Mouse (Mus musculus): Measurements from ENCODE around the gene Fbn1. TPM values are rescaled to one million over a fixed set of nuclear protein-coding genes. Genes with fewer than 3 reads are reported as not detected.

The Fbn1 gene
- polyA plus RNA-seq, 1 experiment from 2014 or later = 14.8 TPM

GRCm38 (mm10) chr2:125474690-125475089, 33.1 kb downstream of the Fbn1 start:
- 78% methylated on average over 5 of the region's 5 CpGs for WGBS
- Histone ChIP-seq H3K9me3 (replicated peaks) (no peaks in the 10 kb centered on the region), H3K4me2 (replicated peaks) (no peak overlapping the region)

GRCm38 (mm10) chr2:125473228-125473627, 34.6 kb downstream of the Fbn1 start:
- Histone ChIP-seq H3K4me1 (no peaks in the 10 kb centered on the region), H3K4me3 (no peak overlapping the region), H3K4me2 (replicated peaks) (no peak overlapping the region), H3K27ac (no peak overlapping the region), H3K27me3 (no peaks in the 10 kb centered on the region), H3K36me3 (no peaks in the 10 kb centered on the region), H3K9me3 (replicated peaks) (no peaks in the 10 kb centered on the region), H3K9ac (no peak overlapping the region)
- whole genome bisulfite sequencing = 92% methylated on average over 2 of the region's 2 CpGs
- ATAC-seq (ENCODE audit: low FRiP score) = no peak

More at GRCm38 (mm10) chr2:125474690-125475089, 33.1 kb downstream of the Fbn1 start:
- ATAC-seq (ENCODE audit: low FRiP score) = no peak
- Histone ChIP-seq H3K27ac (no peak overlapping the region), H3K36me3 (no peaks in the 10 kb centered on the region), H3K4me1 (no peaks in the 10 kb centered on the region), H3K27me3 (no peaks in the 10 kb centered on the region), H3K4me3 (no peak overlapping the region), H3K9ac (no peak overlapping the region)

- Histone ChIP-seq H3K9ac (no peak overlapping the region), H3K4me1 (no peaks in the 10 kb centered on the region), H3K4me2 (replicated peaks) (no peak overlapping the region), H3K36me3 (no peaks in the 10 kb centered on the region), H3K9me3 (replicated peaks) (no peaks in the 10 kb centered on the region), H3K27me3 (no peaks in the 10 kb centered on the region), H3K4me3 (no peak overlapping the region), H3K27ac (no peak overlapping the region)
- ATAC-seq (ENCODE audit: low FRiP score) = no peak
- WGBS = 91% methylated on average over 4 of the region's 4 CpGs
These were observed 36.1 kb downstream of the Fbn1 start for GRCm38 (mm10) chr2:125471721-125472120.

GRCm38 (mm10) chr2:125470553-125471295, 37.1 kb downstream of the Fbn1 start:
- Histone ChIP-seq H3K27ac (no peak overlapping the region), H3K36me3 (peaks cover 5% of the 10 kb centered on the region; the same call in 1 of the 2 replicates), H3K27me3 (no peaks in the 10 kb centered on the region), H3K4me1 (no peaks in the 10 kb centered on the region), H3K9ac (no peak overlapping the region), H3K4me3 (no peak overlapping the region), H3K9me3 (replicated peaks) (no peaks in the 10 kb centered on the region), H3K4me2 (replicated peaks) (no peak overlapping the region)
- 73% methylated on average over 8 of the region's 8 CpGs for WGBS
- no peak for ATAC-seq (ENCODE audit: low FRiP score)

GRCm38 (mm10) chr2:125464036-125464435, 43.8 kb downstream of the Fbn1 start:
- Histone ChIP-seq H3K27me3 (no peaks in the 10 kb centered on the region), H3K27ac (no peak overlapping the region), H3K4me3 (no peak overlapping the region), H3K9me3 (replicated peaks) (no peaks in the 10 kb centered on the region), H3K4me2 (replicated peaks) (no peak overlapping the region), H3K9ac (no peak overlapping the region), H3K36me3 (peaks cover 5% of the 10 kb centered on the region; the same call in 1 of the 2 replicates), H3K4me1 (no peaks in the 10 kb centered on the region)
- WGBS = 83% methylated on average over 6 of the region's 6 CpGs
- no peak for ATAC-seq (ENCODE audit: low FRiP score)

GRCm38 (mm10) chr2:125459087-125459486, 48.7 kb downstream of the Fbn1 start:
- WGBS = 92% methylated on average over 3 of the region's 3 CpGs
- Histone ChIP-seq H3K27me3 (no peaks in the 10 kb centered on the region), H3K9ac (no peak overlapping the region), H3K36me3 (no peaks in the 10 kb centered on the region), H3K4me2 (replicated peaks) (no peak overlapping the region), H3K27ac (no peak overlapping the region), H3K4me3 (no peak overlapping the region), H3K4me1 (no peaks in the 10 kb centered on the region), H3K9me3 (replicated peaks) (no peaks in the 10 kb centered on the region)
- ATAC-seq (ENCODE audit: low FRiP score) = no peak

- H3K4me3 ChIP-seq = no peak overlapping the region
- no peak overlapping the region for H3K9ac ChIP-seq
- H3K36me3 ChIP-seq = no peaks in the 10 kb centered on the region
- no peak overlapping the region for H3K27ac ChIP-seq
- no peak for ATAC-seq (ENCODE audit: low FRiP score)
- H3K4me1 ChIP-seq = peaks cover 10% of the 10 kb centered on the region
- H3K4me2 ChIP-seq (replicated peaks) = no peak overlapping the region
- no peaks in the 10 kb centered on the region for H3K9me3 ChIP-seq (replicated peaks)
- H3K27me3 ChIP-seq = no peaks in the 10 kb centered on the region
- WGBS = 85% methylated on average over 15 of the region's 15 CpGs
These were observed 51.6 kb downstream of the Fbn1 start for GRCm38 (mm10) chr2:125456059-125456789.

GRCm38 (mm10) chr2:125454781-125455180, 53.0 kb downstream of the Fbn1 start:
- Histone ChIP-seq H3K27ac (no peak overlapping the region), H3K9ac (no peak overlapping the region), H3K36me3 (no peaks in the 10 kb centered on the region), H3K4me3 (no peak overlapping the region), H3K9me3 (replicated peaks) (no peaks in the 10 kb centered on the region), H3K4me2 (replicated peaks) (no peak overlapping the region), H3K27me3 (no peaks in the 10 kb centered on the region), H3K4me1 (peaks cover 10% of the 10 kb centered on the region)
- no peak for ATAC-seq (ENCODE audit: low FRiP score)
- 86% methylated on average over 5 of the region's 5 CpGs for WGBS

- Histone ChIP-seq H3K27me3 (no peaks in the 10 kb centered on the region), H3K4me2 (replicated peaks) (no peak overlapping the region), H3K4me3 (no peak overlapping the region), H3K9me3 (replicated peaks) (no peaks in the 10 kb centered on the region), H3K4me1 (peaks cover 10% of the 10 kb centered on the region), H3K9ac (no peak overlapping the region), H3K27ac (peak overlapping the region; percentile 1; the same call in 1 of the 2 replicates), H3K36me3 (no peaks in the 10 kb centered on the region)
- no peak for ATAC-seq (ENCODE audit: low FRiP score)
- 31% methylated on average over 6 of the region's 6 CpGs for WGBS
These were observed 55.3 kb downstream of the Fbn1 start for GRCm38 (mm10) chr2:125452369-125453097.

- no peak for ATAC-seq (ENCODE audit: low FRiP score)
- Histone ChIP-seq H3K9ac (no peak overlapping the region), H3K27ac (no peak overlapping the region), H3K27me3 (no peaks in the 10 kb centered on the region), H3K4me1 (peaks cover 10% of the 10 kb centered on the region), H3K36me3 (no peaks in the 10 kb centered on the region), H3K4me2 (replicated peaks) (no peak overlapping the region), H3K9me3 (replicated peaks) (no peaks in the 10 kb centered on the region), H3K4me3 (no peak overlapping the region)
- WGBS = 78% methylated on average over 8 of the region's 8 CpGs
These were observed 58.4 kb downstream of the Fbn1 start for GRCm38 (mm10) chr2:125449361-125449760.

GRCm38 (mm10) chr2:125448881-125449280, 58.9 kb downstream of the Fbn1 start:
- no peak overlapping the region for H3K9ac ChIP-seq
- H3K4me3 ChIP-seq = no peak overlapping the region
- H3K4me1 ChIP-seq = peaks cover 10% of the 10 kb centered on the region
- H3K27me3 ChIP-seq = no peaks in the 10 kb centered on the region
- H3K27ac ChIP-seq = no peak overlapping the region
- no peaks in the 10 kb centered on the region for H3K36me3 ChIP-seq
- H3K4me2 ChIP-seq (replicated peaks) = no peak overlapping the region
- H3K9me3 ChIP-seq (replicated peaks) = no peaks in the 10 kb centered on the region
- 79% methylated on average over 6 of the region's 6 CpGs for WGBS
- no peak for ATAC-seq (ENCODE audit: low FRiP score)

- WGBS = 83% methylated on average over 9 of the region's 9 CpGs
These were observed 60.4 kb downstream of the Fbn1 start for GRCm38 (mm10) chr2:125447274-125447898.

More at GRCm38 (mm10) chr2:125447274-125447898, 60.4 kb downstream of the Fbn1 start:
- Histone ChIP-seq H3K4me3 (no peak overlapping the region), H3K9me3 (replicated peaks) (no peaks in the 10 kb centered on the region), H3K4me2 (replicated peaks) (no peak overlapping the region), H3K9ac (no peak overlapping the region), H3K27ac (no peak overlapping the region), H3K27me3 (no peaks in the 10 kb centered on the region), H3K4me1 (peaks cover under 1% of the 10 kb centered on the region), H3K36me3 (no peaks in the 10 kb centered on the region)
- no peak for ATAC-seq (ENCODE audit: low FRiP score)

Data from hindbrain, embryonic 12.5 days (tissue).